Mouse (Mus musculus) liver, embryonic 11.5 days (tissue): ENCODE measurements at regions not wholly inside any gene's neighbourhood (a gene's known extent, or its start where the extent isn't known, plus 50 kb on each side); places are given as distances from the start of the nearest gene placed in this dataset.
"Not testable (repeated sequence)": the region's sequence is repeated elsewhere in the genome, so short reads cannot be mapped to it uniquely, and the experiment has no call there.

Experiments used
- ATAC-seq: fragments of 200-750 bp; cut with Nextera tagmentation; replicated peaks from 2 replicates; pipeline ENCODE4 v1.8.0; 2017; ENCODE audit warnings: moderate number of reproducible peaks, mild to moderate bottlenecking, moderate TSS enrichment, moderate library complexity; ENCODE audit not compliant: low FRiP score
- DNase-seq: peaks from one replicate; pipeline ENCODE4 v3.0.0-alpha.2; 2017; ENCODE audit warnings: low spot score
- H3K27ac ChIP-seq: fragments of 300-500 bp; sonication (generic); 2 replicates; pipeline ENCODE4 v1.5.1; 2014; ENCODE audit warnings: mild to moderate bottlenecking, low read depth, low read length, control low read depth
- H3K27me3 ChIP-seq: fragments of 300-500 bp; sonication (generic); replicated peaks from 2 replicates; pipeline ENCODE4 v1.6.1; 2014; ENCODE audit warnings: low read length, mixed read lengths; ENCODE audit not compliant: control insufficient read depth, insufficient read depth
- H3K36me3 ChIP-seq: fragments of 300-500 bp; sonication (generic); 2 replicates; pipeline ENCODE4 v1.6.1; 2014; ENCODE audit warnings: mild to moderate bottlenecking, low read length, moderate library complexity, mixed read lengths; ENCODE audit not compliant: control insufficient read depth, insufficient read depth
- H3K4me1 ChIP-seq: fragments of 300-500 bp; sonication (generic); replicated peaks from 2 replicates; pipeline ENCODE4 v1.6.1; 2014; ENCODE audit warnings: low read length, mixed read lengths; ENCODE audit not compliant: control insufficient read depth, insufficient read depth
- H3K4me2 ChIP-seq: fragments of 300-500 bp; sonication (generic); 2 replicates; pipeline ENCODE4 v1.6.1; 2014; ENCODE audit warnings: mild to moderate bottlenecking, control low read depth, moderate library complexity
- H3K4me3 ChIP-seq: fragments of 300-500 bp; sonication (generic); 2 replicates; pipeline ENCODE4 v1.5.1; 2014; ENCODE audit warnings: low read depth, low read length, control low read depth
- H3K9ac ChIP-seq: fragments of 300-500 bp; sonication (generic); 2 replicates; pipeline ENCODE4 v1.6.1; 2014; ENCODE audit warnings: low read depth, low read length, control low read depth
- H3K9me3 ChIP-seq: fragments of 300-500 bp; sonication (generic); 2 replicates; pipeline ENCODE4 v1.6.1; 2016; ENCODE audit warnings: low read length, inconsistent platforms, mixed read lengths; ENCODE audit not compliant: control insufficient read depth
- WGBS: fragments of 180-500 bp; shearing (Covaris S2); extraction: QIAGEN DNeasy Blood & Tissue Kit; methylation state at CpG from one replicate; pipeline ENCODE4 v1.1.7; 2014; 5-methylcytosine and 5-hydroxymethylcytosine counted together

GRCm38 (mm10) chr13:52144066-52144465 is 297.6 kb downstream of the Gadd45g start:
- not testable (repeated sequence) for H3K4me3 ChIP-seq, ATAC-seq, H3K27me3 ChIP-seq, H3K27ac ChIP-seq, DNase-seq, H3K9me3 ChIP-seq, H3K9ac ChIP-seq, H3K36me3 ChIP-seq, H3K4me2 ChIP-seq, H3K4me1 ChIP-seq
- 70% methylated on average over 1 of the region's 1 CpGs for WGBS

GRCm38 (mm10) chr13:52145926-52146325 is 299.4 kb downstream of the Gadd45g start:
- no peak overlapping the region for H3K27ac ChIP-seq
- no peak for ATAC-seq
- 71% methylated on average over 5 of the region's 5 CpGs for WGBS

GRCm38 (mm10) chr13:52150281-52150680 is 303.8 kb downstream of the Gadd45g start:
- Histone ChIP-seq H3K4me2 (no peak overlapping the region), H3K4me3 (no peak overlapping the region), H3K9ac (no peak overlapping the region), H3K36me3 (no peaks in the 10 kb centered on the region), H3K27ac (no peak overlapping the region), H3K27me3 (no peaks in the 10 kb centered on the region), H3K4me1 (0 out of 2 replicates have a peak, but pooled peaks cover 4% of the 10 kb centered on the region), H3K9me3 (no peaks in the 10 kb centered on the region)
- 83% methylated on average over 8 of the region's 8 CpGs for WGBS
- DNase-seq (no peak), ATAC-seq (no peak)

More at GRCm38 (mm10) chr13:52145926-52146325, 299.4 kb downstream of the Gadd45g start:
- Histone ChIP-seq H3K36me3 (no peaks in the 10 kb centered on the region), H3K4me2 (no peak overlapping the region), H3K4me3 (no peak overlapping the region), H3K9ac (no peak overlapping the region), H3K27me3 (no peaks in the 10 kb centered on the region), H3K4me1 (no peaks in the 10 kb centered on the region), H3K9me3 (no peaks in the 10 kb centered on the region)
- DNase-seq: no peak

DNA sequence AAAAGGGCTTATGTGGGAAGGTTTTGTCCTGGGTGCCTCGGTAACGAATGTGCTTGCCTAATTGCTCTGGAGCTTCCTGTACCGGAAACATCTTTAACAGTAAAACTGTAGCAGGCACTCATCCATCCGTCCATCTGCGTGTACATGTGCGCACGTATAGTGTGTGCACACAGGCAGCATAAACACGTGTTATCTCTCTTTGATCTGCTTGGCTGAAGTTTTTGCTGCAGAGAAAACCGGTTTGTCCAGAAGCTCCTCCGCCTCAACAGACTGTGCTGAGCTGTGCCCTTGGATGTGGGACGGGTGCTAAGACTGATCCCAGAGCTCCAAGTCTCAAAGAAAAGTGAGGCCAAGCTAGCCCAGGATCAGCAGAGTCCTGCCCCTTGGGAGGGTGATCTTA is 305.3 kb downstream of the Gadd45g start:
- no peaks in the 10 kb centered on the region for H3K36me3 ChIP-seq
- no peak overlapping the region for H3K4me3 ChIP-seq
- ATAC-seq (no peak), DNase-seq (no peak)
- no peaks in the 10 kb centered on the region for H3K27me3 ChIP-seq
- H3K9ac ChIP-seq: no peak overlapping the region
- no peak overlapping the region for H3K27ac ChIP-seq
- 63% methylated on average over 11 of the region's 11 CpGs for WGBS
- H3K4me2 ChIP-seq: no peak overlapping the region
- H3K9me3 ChIP-seq: no peaks in the 10 kb centered on the region
- 0 out of 2 replicates have a peak, but pooled peaks cover 4% of the 10 kb centered on the region for H3K4me1 ChIP-seq

GRCm38 (mm10) chr13:52152221-52152620 is 305.7 kb downstream of the Gadd45g start:
- no peaks in the 10 kb centered on the region for H3K36me3 ChIP-seq
- H3K9ac ChIP-seq: no peak overlapping the region
- 0 out of 2 replicates have a peak, but pooled peaks cover 4% of the 10 kb centered on the region for H3K4me1 ChIP-seq
- no peaks in the 10 kb centered on the region for H3K27me3 ChIP-seq
- no peak overlapping the region for H3K27ac ChIP-seq
- H3K4me3 ChIP-seq: no peak overlapping the region
- ATAC-seq (no peak), DNase-seq (no peak)
- no peaks in the 10 kb centered on the region for H3K9me3 ChIP-seq
- 40% methylated on average over 4 of the region's 4 CpGs for WGBS
- no peak overlapping the region for H3K4me2 ChIP-seq

- H3K36me3 ChIP-seq: no peaks in the 10 kb centered on the region
- DNase-seq (no peak), ATAC-seq (no peak)
- no peaks in the 10 kb centered on the region for H3K27me3 ChIP-seq
- no peaks in the 10 kb centered on the region for H3K9me3 ChIP-seq
- H3K4me2 ChIP-seq: no peak overlapping the region
- 62% methylated on average over 4 of the region's 4 CpGs for WGBS
- no peak overlapping the region for H3K27ac ChIP-seq
- H3K4me3 ChIP-seq: no peak overlapping the region
- H3K4me1 ChIP-seq: 0 out of 2 replicates have a peak, but pooled peaks cover 4% of the 10 kb centered on the region
- H3K9ac ChIP-seq: no peak overlapping the region
Observed at GRCm38 (mm10) chr13:52153030-52153429, 306.6 kb downstream of the Gadd45g start.

DNA sequence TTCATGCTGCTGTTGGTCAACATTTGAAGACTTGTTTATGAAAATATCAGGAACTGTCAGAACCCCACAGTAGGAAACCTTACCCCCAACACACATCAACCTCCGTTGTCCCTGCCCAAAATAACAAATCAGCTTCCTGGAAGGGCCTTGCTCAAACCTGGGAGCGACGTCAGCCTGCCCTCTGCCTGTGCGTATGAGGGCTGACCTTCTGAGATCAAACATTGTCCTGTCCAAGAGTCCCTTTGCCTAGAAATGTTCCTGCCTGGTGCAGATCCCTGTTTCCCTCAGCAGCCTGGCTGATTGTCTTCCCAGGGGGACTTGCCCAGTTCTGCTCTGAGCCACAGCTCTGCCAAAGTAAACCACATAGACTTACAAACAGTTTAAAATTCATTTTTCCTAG is 307.1 kb downstream of the Gadd45g start:
- no peak for DNase-seq
- Histone ChIP-seq H3K27me3 (no peaks in the 10 kb centered on the region), H3K4me2 (no peak overlapping the region), H3K4me3 (no peak overlapping the region), H3K4me1 (0 out of 2 replicates have a peak, but pooled peaks cover 4% of the 10 kb centered on the region), H3K9ac (no peak overlapping the region), H3K9me3 (no peaks in the 10 kb centered on the region), H3K27ac (no peak overlapping the region), H3K36me3 (no peaks in the 10 kb centered on the region)
- ATAC-seq: no peak
- WGBS: 47% methylated on average over 4 of the region's 4 CpGs

GRCm38 (mm10) chr13:52154111-52154843 is 307.8 kb downstream of the Gadd45g start:
- no peak overlapping the region for H3K27ac ChIP-seq
- DNase-seq: no peak
- no peak overlapping the region for H3K4me3 ChIP-seq
- H3K36me3 ChIP-seq: no peaks in the 10 kb centered on the region
- H3K4me1 ChIP-seq: 0 out of 2 replicates have a peak, but pooled peaks cover 4% of the 10 kb centered on the region
- H3K27me3 ChIP-seq: no peaks in the 10 kb centered on the region
- H3K9ac ChIP-seq: no peak overlapping the region
- WGBS: 72% methylated on average over 5 of the region's 5 CpGs
- no peak overlapping the region for H3K4me2 ChIP-seq
- no peaks in the 10 kb centered on the region for H3K9me3 ChIP-seq
- ATAC-seq: no peak
